Mouse (Mus musculus): Measurements from ENCODE around the gene Tmem252. TPM values are rescaled to one million over a fixed set of nuclear protein-coding genes. Genes with fewer than 3 reads are reported as not detected.

Tmem252 gene
- 0.51 and 0.54 TPM in 2 replicates for polyA plus RNA-seq (2012; rRNA removed)

DNA sequence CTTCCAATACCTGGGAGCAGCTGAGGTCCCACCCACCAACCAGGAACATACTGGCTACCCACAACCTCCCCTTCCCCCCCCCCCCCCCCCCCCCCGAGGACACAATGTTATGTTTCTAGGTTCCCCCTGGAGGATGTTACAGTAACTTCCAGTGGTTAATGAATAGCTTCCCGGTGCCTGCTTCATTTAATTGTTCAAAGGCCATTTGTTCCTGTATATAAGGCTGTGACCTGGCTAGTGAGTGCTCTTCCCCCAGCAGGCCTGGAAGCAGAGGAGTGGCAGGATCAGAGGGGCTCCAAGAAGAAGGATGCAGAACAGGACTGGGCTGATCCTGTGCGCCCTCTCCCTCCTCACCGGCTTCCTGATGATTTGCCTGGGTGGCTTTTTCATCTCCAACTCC lies at the start of gene Tmem252:
Gene Tmem252, plus strand, starts transcription at position 247 of the 400 bp plus-strand sequence.

Other genes starting within 250 kb of the Tmem252 start
- gene Fam122a, start 196.7 kb upstream of the Tmem252 start, polyA plus RNA-seq (2012; rRNA removed), result 43.2 and 57.5 TPM in 2 replicates
- gene Pip5k1b, start 118.1 kb upstream of the Tmem252 start, polyA plus RNA-seq (2012; rRNA removed), result 4.6 and 6.3 TPM in 2 replicates
- gene Pgm5, start 187.8 kb downstream of the Tmem252 start, polyA plus RNA-seq (2012; rRNA removed), result 44.0 and 53.8 TPM in 2 replicates
- 0.75 and 2.2 TPM in 2 replicates for gene Gm10053, start 201.7 kb downstream of the Tmem252 start, polyA plus RNA-seq (2012; rRNA removed)
- gene Foxd4, start 227.2 kb downstream of the Tmem252 start, polyA plus RNA-seq (2012; rRNA removed), result not detected in 2 replicates